Mouse (Mus musculus) liver, adult 2 months (tissue): Measurements from ENCODE around the gene Nfia.

Experiments
- CTCF ChIP-seq: fragments of 200-500 bp; IDR thresholded peaks from 2 replicates; pipeline ENCODE4 v1.5.1; 2011; ENCODE audit warnings: low read depth, low read length, control low read depth
- POLR2A ChIP-seq: fragments of 200-500 bp; IDR thresholded peaks from 2 replicates; pipeline ENCODE4 v1.6.1; 2011; ENCODE audit warnings: low read length, control low read depth; ENCODE audit not compliant: insufficient read depth; ENCODE audit errors: extremely low read depth

GRCm38 (mm10) chr4:97839406-97840101, 67.0 kb downstream of the Nfia start:
- TF ChIP-seq CTCF (no peak), POLR2A (no peak)
